Comparison of ENCODE assay signal across 9 mouse cellular contexts in the genomic region with DNA sequence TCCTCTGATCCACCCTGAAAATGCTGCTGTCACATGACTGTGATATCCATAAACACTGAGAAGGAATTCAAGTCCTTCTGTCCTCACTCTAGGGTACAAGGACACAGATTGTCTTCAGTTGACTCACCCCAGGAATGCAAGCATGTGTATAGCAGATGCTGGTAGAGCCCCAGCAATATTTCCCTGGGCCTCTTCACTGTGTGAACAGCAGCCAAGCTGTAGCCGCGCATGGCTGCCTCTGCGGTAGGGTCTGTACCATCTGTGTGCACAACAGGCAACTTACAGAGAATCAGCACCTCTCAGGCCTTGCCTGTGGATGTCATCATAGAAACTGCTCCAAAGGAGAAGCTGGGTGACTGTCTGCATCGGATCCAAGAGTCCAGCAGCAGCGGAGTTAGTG. TPM values are rescaled to one million over a fixed set of nuclear protein-coding genes. Genes with fewer than 3 reads are reported as not detected.
DNase-seq lines count a peak whose midpoint lies in the region; ATAC-seq lines count a peak whose summit lies in the region.
"Had no signal": no experiment of that assay in that cellular context is flagged by ENCODE, and none has a peak within 500 bp of the region (broad histone marks: within the 10 kb centered on the region; RNA-seq: fewer than 3 reads in every experiment).

No protein-coding gene starts in this region.

- H3K27me3 ChIP-seq in hindbrain, embryonic 13.5 days = no peaks in the 10 kb centered on the region
- no peaks in the 10 kb centered on the region for H3K27me3 ChIP-seq in hindbrain, embryonic 11.5 days (ENCODE audit: control insufficient read depth, insufficient read depth, low read length)
- H3K27me3 ChIP-seq in intestine, embryonic 16.5 days (replicated peaks; ENCODE audit: control insufficient read depth, insufficient read depth, low read length) = no peaks in the 10 kb centered on the region

- H3K27ac ChIP-seq in hindbrain, embryonic 13.5 days = no peak overlapping the region
- no peak overlapping the region for H3K27ac ChIP-seq in hindbrain, embryonic 11.5 days (ENCODE audit: low read depth, low read length)
- H3K27ac ChIP-seq in intestine, embryonic 16.5 days (ENCODE audit: low read length) = no peak overlapping the region

- H3K36me3 ChIP-seq in hindbrain, embryonic 13.5 days = no peaks in the 10 kb centered on the region
- H3K36me3 ChIP-seq in hindbrain, embryonic 11.5 days (ENCODE audit: control insufficient read depth, insufficient read depth, low read length) = no peaks in the 10 kb centered on the region
- no peaks in the 10 kb centered on the region for H3K36me3 ChIP-seq in intestine, embryonic 16.5 days (ENCODE audit: control insufficient read depth, insufficient read depth, low read length)

- H3K4me3 ChIP-seq in hindbrain, embryonic 13.5 days = no peak overlapping the region
- no peak overlapping the region for H3K4me3 ChIP-seq in hindbrain, embryonic 11.5 days (ENCODE audit: low read depth, low read length)
- H3K4me3 ChIP-seq in intestine, embryonic 16.5 days (ENCODE audit: low read length) = no peak overlapping the region

- no peak overlapping the region for H3K9ac ChIP-seq in hindbrain, embryonic 13.5 days
- no peak overlapping the region for H3K9ac ChIP-seq in hindbrain, embryonic 11.5 days (ENCODE audit: low read depth, low read length)
- H3K9ac ChIP-seq in intestine, embryonic 16.5 days (ENCODE audit: low read depth, low read length) = no peak overlapping the region

- no peaks in the 10 kb centered on the region for H3K4me1 ChIP-seq in hindbrain, embryonic 13.5 days (replicated peaks)
- H3K4me1 ChIP-seq in hindbrain, embryonic 11.5 days (replicated peaks; ENCODE audit: control insufficient read depth, insufficient read depth, low read length) = no peaks in the 10 kb centered on the region
- 0 out of 2 replicates have a peak, but pooled peaks cover 4% of the 10 kb centered on the region for H3K4me1 ChIP-seq in intestine, embryonic 16.5 days (ENCODE audit: control insufficient read depth, insufficient read depth, low read length)

- DNase-seq in adrenal gland, adult (ENCODE audit: inconsistent age in 2 of 2, low spot score in 1 of 2) = peak; percentile 29 to 63
- no peak for DNase-seq in adrenal gland, adult 18-20 months (ENCODE audit: low spot score in 2 of 2)
- DNase-seq in hindbrain, embryonic 11.5 days (ENCODE audit: low spot score) = no peak
- DNase-seq in A20 (ENCODE audit: low read depth, low spot score) = peak; percentile 44
- no peak for DNase-seq in gastrocnemius, adult 8-10 months (ENCODE audit: low spot score in 2 of 2)
- DNase-seq: lung, postnatal 14 days had no signal

- ATAC-seq in hindbrain, embryonic 13.5 days (ENCODE audit: low FRiP score) = peak; percentile 63
- ATAC-seq in hindbrain, embryonic 11.5 days (ENCODE audit: low FRiP score) = no peak
- peak; percentile 74 for ATAC-seq in intestine, embryonic 16.5 days
- no peak for ATAC-seq in inflammation-experienced regulatory T-cells, adult 6 months

- no peak overlapping the region for H3K4me2 ChIP-seq in hindbrain, embryonic 13.5 days
- H3K4me2 ChIP-seq in hindbrain, embryonic 11.5 days (replicated peaks; ENCODE audit: low read depth, low read length) = no peak overlapping the region
- H3K4me2 ChIP-seq in intestine, embryonic 16.5 days (ENCODE audit: low read depth, low read length) = no peak overlapping the region

- H3K9me3 ChIP-seq in hindbrain, embryonic 13.5 days = no peaks in the 10 kb centered on the region
- H3K9me3 ChIP-seq in hindbrain, embryonic 11.5 days (ENCODE audit: control insufficient read depth, low read length) = no peaks in the 10 kb centered on the region
- H3K9me3 ChIP-seq in intestine, embryonic 16.5 days (ENCODE audit: control insufficient read depth, low read length) = no peaks in the 10 kb centered on the region

- 83% methylated on average over 5 of the region's 5 CpGs for WGBS in hindbrain, embryonic 13.5 days
- 85% methylated on average over 5 of the region's 5 CpGs for WGBS in hindbrain, embryonic 11.5 days
- WGBS in intestine, embryonic 16.5 days = 87% methylated on average over 5 of the region's 5 CpGs

RNA-seq across cellular contexts. Expression of a gene that starts 47.8 kb away (rescaled TPM):
- 10 to 100 TPM; 18.9 to 23.6 TPM for total RNA-seq in adrenal gland, adult 18-20 months (2021)
- polyA plus RNA-seq in hindbrain, embryonic 13.5 days (2015; fragmentation: Nextera tagmentation; extraction: Ambion mirVana) = 51.2 and 53.2 TPM in 2 replicates
- polyA plus RNA-seq in hindbrain, embryonic 11.5 days (2014; fragmentation: Nextera tagmentation; extraction: Ambion mirVana) = 19.7 and 28.4 TPM in 2 replicates
- polyA plus RNA-seq in intestine, embryonic 16.5 days (2015; fragmentation: Nextera tagmentation; extraction: Ambion mirVana) = 24.0 and 24.3 TPM in 2 replicates
- total RNA-seq in gastrocnemius, adult 8-10 months (2022) = 10 to 100 TPM; 68.0 to 76.2 (median 72.6) TPM
- polyA plus RNA-seq in inflammation-experienced regulatory T-cells, adult 6 months (2017; shearing (Covaris generic)) = 10 to 100 TPM; 15.8 to 23.3 (median 15.8) TPM

Comparison
In these comparisons a context has a peak if more than half of its experiments do, and no peak if none do; other contexts are left out.
1. DNase-seq: peak in adrenal gland, adult (2 of 2) and A20 (single experiment); none in adrenal gland, adult 18-20 months (0 of 2), hindbrain, embryonic 11.5 days (single experiment) and gastrocnemius, adult 8-10 months (0 of 2).
2. ATAC-seq: peak in hindbrain, embryonic 13.5 days (single experiment) and intestine, embryonic 16.5 days (single experiment); none in hindbrain, embryonic 11.5 days (single experiment) and inflammation-experienced regulatory T-cells, adult 6 months (single experiment).